Mouse (Mus musculus): ENCODE measurements around the gene Mrps24.

DNA sequence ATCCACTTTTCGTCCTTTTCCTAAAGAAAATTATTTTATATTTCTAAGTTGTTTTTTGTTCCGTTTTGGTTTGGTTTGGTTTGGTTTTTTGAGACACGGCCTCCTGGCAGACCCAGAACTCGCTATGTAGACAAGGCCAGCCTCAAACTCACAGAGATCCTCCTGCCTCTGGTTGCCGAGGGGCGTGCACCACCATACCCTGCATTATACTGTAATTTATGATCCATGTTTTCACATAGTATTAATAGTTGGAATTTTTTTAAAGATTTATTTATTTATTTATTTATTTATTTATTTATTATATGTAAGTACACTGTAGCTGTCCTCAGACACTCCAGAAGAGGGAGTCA, 47.1 kb upstream of the Mrps24 start:
- TF ChIP-seq CTCF (IDR thresholded peaks at IDR 0.05; ENCODE audit: control insufficient read depth, insufficient read depth, low read length) (no peak), POLR2A (IDR thresholded peaks at IDR 0.05; ENCODE audit: borderline replicate concordance, control insufficient read depth, low read depth, low read length) (no peak)
